Mouse (Mus musculus) lung, postnatal 0 days (tissue): ENCODE measurements around the gene Adcy9.

Experiments used
- CTCF ChIP-seq: IDR thresholded peaks from 2 replicates; pipeline ENCODE4 v1.5.1; 2016; ENCODE audit warnings: antibody characterized with exemption, mild to moderate bottlenecking
- EP300 ChIP-seq: IDR thresholded peaks from 2 replicates; pipeline ENCODE4 v1.6.1; 2016; ENCODE audit warnings: antibody characterized with exemption, mild to moderate bottlenecking, control low read depth

DNA sequence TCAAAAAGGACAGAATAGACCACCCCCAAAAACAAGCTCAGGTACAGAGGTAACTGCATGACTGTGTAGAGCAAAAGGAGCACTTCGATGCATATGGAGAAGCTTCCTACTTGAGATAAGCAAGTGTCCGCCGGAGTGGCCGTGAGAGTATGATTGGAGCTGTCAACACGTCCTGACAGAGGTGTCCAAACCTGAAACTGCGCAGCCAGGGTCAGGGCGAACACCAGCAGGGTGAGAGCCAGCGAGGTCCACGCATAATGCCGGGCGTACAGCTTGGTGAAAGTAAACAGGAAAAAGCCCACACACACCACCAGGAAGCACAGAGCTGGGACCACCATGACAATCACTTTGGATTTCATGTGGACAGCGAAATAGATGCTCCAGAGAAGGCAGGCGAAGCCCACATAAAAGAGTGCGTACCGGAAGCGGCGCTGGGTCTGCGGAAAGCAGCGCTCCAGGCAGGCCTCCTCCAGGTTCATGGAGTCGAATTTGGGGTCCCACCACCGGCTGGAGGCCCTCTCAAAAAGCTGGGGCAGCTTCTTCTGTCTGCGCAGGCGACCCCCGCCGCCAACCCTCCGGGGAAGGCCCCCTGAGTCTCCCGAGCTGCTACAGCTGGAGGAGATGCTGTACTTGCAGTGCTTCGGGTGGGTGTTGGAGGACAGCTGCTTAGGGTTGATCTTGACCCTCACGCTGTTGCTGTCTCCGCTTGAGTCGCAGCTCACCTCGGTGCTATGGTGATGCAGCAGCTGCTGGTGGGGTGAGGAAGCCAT, 1.3 kb downstream of the Adcy9 start:
- no peak for TF ChIP-seq EP300
- TF ChIP-seq CTCF = no peak
